Comparison of ENCODE assay signal across 22 mouse cellular contexts in genomic region chr1:163302292-163302691, GRCm38 (mm10). TPM values are rescaled to one million over a fixed set of nuclear protein-coding genes. Genes with fewer than 3 reads are reported as not detected.
DNase-seq lines count a peak whose midpoint lies in the region; ATAC-seq and TF ChIP-seq lines count a peak whose summit lies in the region.
"Had no signal": no experiment of that assay in that cellular context is flagged by ENCODE, and none has a peak within 500 bp of the region (broad histone marks: within the 10 kb centered on the region; RNA-seq: fewer than 3 reads in every experiment).

No protein-coding gene starts in this region.

- TF ChIP-seq EP300 in heart, adult 2 months (IDR thresholded peaks at IDR 0.05; ENCODE audit: insufficient read depth, low read depth, low read length) = no peak

- peaks cover 4% of the 10 kb centered on the region for H3K36me3 ChIP-seq in heart, adult 2 months (ENCODE audit: control insufficient read depth, insufficient read depth, low read length)
- H3K36me3 ChIP-seq in embryonic facial prominence, embryonic 14.5 days (ENCODE audit: control insufficient read depth, insufficient read depth, low read length) = peaks cover 44% of the 10 kb centered on the region
- H3K36me3 ChIP-seq in limb, embryonic 14.5 days (ENCODE audit: control insufficient read depth, insufficient read depth, low read length) = peaks cover 49% of the 10 kb centered on the region
- H3K36me3 ChIP-seq: forebrain, embryonic 12.5 days; G1E; heart, embryonic 12.5 days; hindbrain, embryonic 15.5 days had no signal

- no peak overlapping the region for H3K9ac ChIP-seq in heart, adult 2 months (ENCODE audit: low read depth, low read length)
- H3K9ac ChIP-seq in embryonic facial prominence, embryonic 14.5 days (ENCODE audit: low read depth, low read length) = peak overlapping the region; percentile 53
- H3K9ac ChIP-seq in limb, embryonic 14.5 days (ENCODE audit: low read depth, low read length, severe bottlenecking) = no peak overlapping the region
- H3K9ac ChIP-seq: forebrain, embryonic 12.5 days; forebrain, postnatal 0 days; heart, embryonic 12.5 days; hindbrain, embryonic 15.5 days had no signal

- peak overlapping the region; percentile 14; the same call in 1 of the 2 replicates for H3K27ac ChIP-seq in heart, adult 2 months
- H3K27ac ChIP-seq in brown adipose tissue, adult 24 weeks (replicated peaks; ENCODE audit: low read depth, low read length) = peak overlapping the region; percentile 40
- peak overlapping the region; percentile 77 for H3K27ac ChIP-seq in embryonic facial prominence, embryonic 14.5 days (replicated peaks; ENCODE audit: low read depth, low read length)
- 0 out of 2 replicates have a peak overlapping the region, but pooled peaks have one; percentile 43 for H3K27ac ChIP-seq in limb, embryonic 14.5 days (replicated peaks; ENCODE audit: low read depth, low read length)
- H3K27ac ChIP-seq: forebrain, embryonic 12.5 days; hindbrain, embryonic 15.5 days had no signal

- ATAC-seq in embryonic facial prominence, embryonic 14.5 days (ENCODE audit: low read depth) = 0 out of 2 replicates have a peak, but pooled peaks have one; percentile 12
- ATAC-seq in limb, embryonic 14.5 days (ENCODE audit: low FRiP score, low read depth) = no peak
- ATAC-seq: CD4-positive, CD25-positive, alpha-beta regulatory T cell, adult 4 months; forebrain, postnatal 0 days; intestine, postnatal 0 days had no signal

- H3K27me3 ChIP-seq in heart, adult 2 months (ENCODE audit: control insufficient read depth, insufficient read depth, low read length) = no peaks in the 10 kb centered on the region
- H3K27me3 ChIP-seq in embryonic facial prominence, embryonic 14.5 days (replicated peaks; ENCODE audit: control insufficient read depth, insufficient read depth, low read length) = no peaks in the 10 kb centered on the region
- H3K27me3 ChIP-seq in limb, embryonic 14.5 days (ENCODE audit: control insufficient read depth, insufficient read depth, low read length) = no peaks in the 10 kb centered on the region

- H3K4me1 ChIP-seq in heart, adult 2 months (ENCODE audit: control insufficient read depth, insufficient read depth, low read length) = no peaks in the 10 kb centered on the region; the same call in 1 of the 2 replicates
- H3K4me1 ChIP-seq in brown adipose tissue, adult 24 weeks (ENCODE audit: control insufficient read depth, insufficient read depth, insufficient read length, low read length) = 0 out of 2 replicates have a peak, but pooled peaks cover 2% of the 10 kb centered on the region
- peaks cover 41% of the 10 kb centered on the region for H3K4me1 ChIP-seq in embryonic facial prominence, embryonic 14.5 days (ENCODE audit: control insufficient read depth, insufficient read depth, low read length)
- peaks cover 38% of the 10 kb centered on the region for H3K4me1 ChIP-seq in limb, embryonic 14.5 days (ENCODE audit: control insufficient read depth, insufficient read depth, low read length)
- H3K4me1 ChIP-seq: forebrain, embryonic 12.5 days; heart, embryonic 12.5 days; hindbrain, embryonic 15.5 days had no signal

- intact Hi-C loops in heart, adult 2 months (cut with DNase I) = no loop called here

- no peak for DNase-seq in heart, adult 2 months
- no peak for DNase-seq in heart, adult 8-10 months (ENCODE audit: low spot score)
- peak; percentile 63 for DNase-seq in embryonic facial prominence, embryonic 14.5 days (ENCODE audit: low spot score)
- no peak for DNase-seq in limb, embryonic 14.5 days (ENCODE audit: low spot score)
- no peak for DNase-seq in cerebellum, postnatal 14 days
- DNase-seq in natural killer cell, adult 2 months (ENCODE audit: low spot score in 2 of 2) = no peak
- DNase-seq: adrenal gland, postnatal 14 days; cerebellum, adult 18-20 months; cerebellum, adult 9-11 months; embryo, embryonic 11 days; forebrain, postnatal 0 days; gastrocnemius, postnatal 25 days; heart, adult 18-20 months; kidney, adult 8-10 months had no signal

- no peak overlapping the region for H3K4me3 ChIP-seq in heart, adult 2 months
- no peak overlapping the region for H3K4me3 ChIP-seq in brown adipose tissue, adult 24 weeks (ENCODE audit: insufficient read depth, low read depth, low read length)
- 0 out of 2 replicates have a peak overlapping the region, but pooled peaks have one; percentile 10 for H3K4me3 ChIP-seq in embryonic facial prominence, embryonic 14.5 days (ENCODE audit: low read depth, low read length)
- no peak overlapping the region for H3K4me3 ChIP-seq in limb, embryonic 14.5 days (replicated peaks; ENCODE audit: low read length)
- H3K4me3 ChIP-seq: forebrain, embryonic 12.5 days; heart, embryonic 12.5 days; hindbrain, embryonic 15.5 days had no signal

- no peaks in the 10 kb centered on the region; the same call in 1 of the 2 replicates for H3K79me2 ChIP-seq in heart, adult 2 months (replicated peaks; ENCODE audit: control insufficient read depth, insufficient read depth, low read length)

- WGBS in heart, adult 2 months = 26% methylated on average over 6 of the region's 6 CpGs
- 13% methylated on average over 6 of the region's 6 CpGs for WGBS in embryonic facial prominence, embryonic 14.5 days
- WGBS in limb, embryonic 14.5 days = 14% methylated on average over 6 of the region's 6 CpGs

- TF ChIP-seq POLR2A in heart, adult 2 months (IDR thresholded peaks at IDR 0.05; ENCODE audit: insufficient read depth, low read depth, low read length) = no peak
- TF ChIP-seq POLR2A in limb, embryonic 14.5 days (IDR thresholded peaks at IDR 0.05; ENCODE audit: borderline replicate concordance, extremely low read depth, insufficient read depth, insufficient read length) = no peak

- no peaks in the 10 kb centered on the region for H3K9me3 ChIP-seq in embryonic facial prominence, embryonic 14.5 days (ENCODE audit: control insufficient read depth, low read length)
- H3K9me3 ChIP-seq in limb, embryonic 14.5 days (ENCODE audit: control insufficient read depth, low read length) = no peaks in the 10 kb centered on the region
- H3K9me3 ChIP-seq: forebrain, embryonic 12.5 days; G1E; heart, embryonic 12.5 days; hindbrain, embryonic 15.5 days had no signal

- TF ChIP-seq CTCF in heart, adult 2 months (IDR thresholded peaks at IDR 0.05) = no peak

- H3K4me2 ChIP-seq in embryonic facial prominence, embryonic 14.5 days (ENCODE audit: low read depth, low read length) = peak overlapping the region; percentile 43
- H3K4me2 ChIP-seq in limb, embryonic 14.5 days (replicated peaks; ENCODE audit: low read depth, low read length, severe bottlenecking) = peak overlapping the region; percentile 32; the same call in 1 of the 2 replicates
- H3K4me2 ChIP-seq: forebrain, embryonic 12.5 days; heart, embryonic 12.5 days; hindbrain, embryonic 15.5 days had no signal

RNA-seq across cellular contexts. Expression of gene Prrx1, which starts 11.2 kb away (rescaled TPM):
- 10 to 100 TPM; 28.1 to 29.5 TPM for total RNA-seq in heart, adult 2 months (2021)
- 15.0 and 28.6 TPM in 2 replicates for polyA plus RNA-seq in heart, adult 2 months (2012; rRNA removed)
- 10 to 100 TPM; 29.1 to 33.6 (median 30.5) TPM for total RNA-seq in heart, adult 8-10 months (2022)
- polyA plus RNA-seq in brown adipose tissue, adult 24 weeks (2012; ENCODE audit: insufficient read depth, insufficient read length, missing spikeins) = 10.2 and 10.3 TPM in 2 replicates
- polyA plus RNA-seq in embryonic facial prominence, embryonic 14.5 days (2014; fragmentation: Nextera tagmentation; extraction: Ambion mirVana) = 100 and 105 TPM in 2 replicates
- polyA plus RNA-seq in limb, embryonic 14.5 days (2012; rRNA removed) = 122 and 123 TPM in 2 replicates
- polyA plus RNA-seq in limb, embryonic 14.5 days (2014; fragmentation: Nextera tagmentation; extraction: Ambion mirVana) = 114 and 134 TPM in 2 replicates
- total RNA-seq: common myeloid progenitor, adult 5-6 weeks had no signal
- polyA plus RNA-seq: CD4-positive, CD25-positive, alpha-beta regulatory T cell, adult 4 months; G1E had no signal

Comparison
In these comparisons a context has a peak if more than half of its experiments do, and no peak if none do; other contexts are left out.
1. H3K27ac ChIP-seq: peak in every context shown above with its lines; median percentile 77 in embryonic facial prominence, embryonic 14.5 days; 43 in limb, embryonic 14.5 days; 40 in brown adipose tissue, adult 24 weeks; 14 in heart, adult 2 months.